Mouse (Mus musculus): ENCODE measurements around the gene Txndc11. TPM values are rescaled to one million over a fixed set of nuclear protein-coding genes. Genes with fewer than 3 reads are reported as not detected.
A peak's percentile ranks its signal among the peaks of the same experiment; 100 is the strongest.

Txndc11 gene
- polyA plus RNA-seq, 1 experiment from 2014 or later = 31.6 TPM

DNA sequence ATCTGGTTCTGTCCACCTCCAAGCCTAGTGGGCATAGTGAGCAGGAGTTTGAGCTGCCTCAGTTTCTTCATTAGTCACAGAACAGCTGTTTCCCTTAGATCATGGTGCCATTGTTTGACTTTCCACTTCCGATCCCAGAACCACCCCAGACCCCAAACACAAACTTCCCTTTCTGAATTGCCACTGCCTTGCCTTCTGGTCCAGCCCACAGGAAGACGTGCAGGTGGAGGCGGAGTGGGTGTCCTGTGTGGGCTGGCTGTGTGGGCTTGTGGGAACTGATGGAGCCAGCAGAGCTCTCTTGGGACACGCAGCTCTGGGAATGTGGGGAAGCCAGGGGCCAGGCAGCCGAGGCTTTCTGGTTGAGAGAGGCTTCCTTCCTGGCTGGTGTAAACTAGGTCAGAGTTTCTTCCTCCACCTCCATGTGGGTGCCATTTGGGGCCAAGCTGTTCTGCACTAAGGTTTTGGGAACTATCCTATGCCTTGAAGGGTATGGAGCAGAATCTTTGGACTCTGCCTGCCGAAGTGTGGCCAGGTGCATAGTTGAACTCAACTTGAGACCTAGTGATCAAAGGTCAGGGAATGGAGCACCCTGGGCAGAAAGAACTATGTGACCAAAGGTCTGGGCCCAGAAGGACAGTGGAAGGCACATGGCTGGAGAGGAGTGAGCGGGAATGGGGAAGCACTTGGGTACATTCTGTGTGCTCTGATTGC lies 64.6 kb downstream of the Txndc11 start:
- Histone ChIP-seq H3K36me3 (ENCODE audit: control insufficient read depth, insufficient read depth, low read length) (peaks cover 6% of the 10 kb centered on the region), H3K4me3 (ENCODE audit: low read length) (no peak overlapping the region), H3K27ac (ENCODE audit: low read length) (peak overlapping the region; percentile 34; the same call in 1 of the 2 replicates), H3K9ac (ENCODE audit: low read depth, low read length) (no peak overlapping the region), H3K27me3 (replicated peaks; ENCODE audit: control insufficient read depth, insufficient read depth, low read length) (no peaks in the 10 kb centered on the region), H3K9me3 (ENCODE audit: control insufficient read depth, low read length) (no peaks in the 10 kb centered on the region), H3K4me1 (ENCODE audit: control insufficient read depth, insufficient read depth, low read length) (peaks cover 28% of the 10 kb centered on the region), H3K4me2 (ENCODE audit: low read depth, low read length) (0 out of 2 replicates have a peak overlapping the region, but pooled peaks have one; percentile 2)
- WGBS = 56% methylated on average over 7 of the region's 7 CpGs
- ATAC-seq = no peak

GRCm38 (mm10) chr16:11069271-11069670 lies 65.2 kb downstream of the Txndc11 start:
- Histone ChIP-seq H3K36me3 (ENCODE audit: control insufficient read depth, insufficient read depth, low read length) (peaks cover 3% of the 10 kb centered on the region), H3K27me3 (replicated peaks; ENCODE audit: control insufficient read depth, insufficient read depth, low read length) (no peaks in the 10 kb centered on the region), H3K4me1 (ENCODE audit: control insufficient read depth, insufficient read depth, low read length) (peaks cover 28% of the 10 kb centered on the region), H3K9ac (ENCODE audit: low read depth, low read length) (no peak overlapping the region), H3K27ac (ENCODE audit: low read length) (0 out of 2 replicates have a peak overlapping the region, but pooled peaks have one; percentile 15), H3K4me3 (ENCODE audit: low read length) (no peak overlapping the region), H3K9me3 (ENCODE audit: control insufficient read depth, low read length) (no peaks in the 10 kb centered on the region), H3K4me2 (ENCODE audit: low read depth, low read length) (0 out of 2 replicates have a peak overlapping the region, but pooled peaks have one; percentile 4)
- WGBS = 58% methylated on average over 6 of the region's 6 CpGs
- ATAC-seq = no peak

DNA sequence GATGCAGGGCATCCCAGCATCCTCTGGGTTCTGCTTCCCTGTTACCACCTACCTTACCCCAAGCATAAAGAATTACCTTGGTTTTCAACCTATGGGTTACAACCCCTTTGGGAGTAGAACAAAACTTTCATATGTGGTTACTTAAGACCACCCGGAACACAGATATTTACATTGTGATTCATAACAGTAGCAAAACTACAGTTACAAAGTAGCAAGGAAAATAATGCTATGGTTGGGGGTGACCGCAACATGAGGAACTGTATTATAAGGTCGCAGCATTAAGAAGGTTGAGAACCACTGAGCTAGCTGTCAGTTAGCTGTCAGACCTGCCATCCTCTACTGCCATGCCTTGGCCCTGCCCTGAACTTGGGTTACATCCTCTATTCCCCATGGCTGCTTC lies 65.8 kb downstream of the Txndc11 start:
- no peaks in the 10 kb centered on the region; the same call in 1 of the 2 replicates for H3K36me3 ChIP-seq (ENCODE audit: control insufficient read depth, insufficient read depth, low read length)
- no peaks in the 10 kb centered on the region for H3K27me3 ChIP-seq (replicated peaks; ENCODE audit: control insufficient read depth, insufficient read depth, low read length)
- H3K9ac ChIP-seq (ENCODE audit: low read depth, low read length) = no peak overlapping the region
- H3K4me3 ChIP-seq (ENCODE audit: low read length) = no peak overlapping the region
- no peaks in the 10 kb centered on the region for H3K9me3 ChIP-seq (ENCODE audit: control insufficient read depth, low read length)
- H3K27ac ChIP-seq (ENCODE audit: low read length) = 0 out of 2 replicates have a peak overlapping the region, but pooled peaks have one; percentile 15
- no peak for ATAC-seq
- H3K4me1 ChIP-seq (ENCODE audit: control insufficient read depth, insufficient read depth, low read length) = peaks cover 28% of the 10 kb centered on the region
- WGBS = 93% methylated on average over 3 of the region's 3 CpGs
- 0 out of 2 replicates have a peak overlapping the region, but pooled peaks have one; percentile 4 for H3K4me2 ChIP-seq (ENCODE audit: low read depth, low read length)

DNA sequence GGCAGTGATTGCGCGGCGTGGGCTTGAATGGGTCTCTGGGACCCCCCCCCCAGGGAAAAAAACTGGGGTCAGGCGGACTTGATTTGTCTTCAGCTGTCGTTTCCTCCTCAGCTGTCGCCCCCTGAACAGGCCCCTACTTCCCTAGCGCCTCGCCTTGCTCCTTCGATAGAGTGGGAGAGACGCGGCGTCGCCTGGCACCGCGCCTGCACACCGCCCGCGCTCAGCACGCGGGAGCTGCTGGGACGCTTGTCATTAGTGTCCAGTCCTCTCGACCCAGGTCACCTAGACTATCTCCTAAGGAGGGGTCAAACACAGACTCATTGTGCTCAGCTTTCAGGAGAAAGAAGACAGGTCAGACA lies 67.6 kb downstream of the Txndc11 start:
- Histone ChIP-seq H3K27ac (ENCODE audit: low read length) (peak overlapping the region; percentile 85), H3K9ac (ENCODE audit: low read depth, low read length) (peak overlapping the region; percentile 88), H3K4me2 (ENCODE audit: low read depth, low read length) (peak overlapping the region; percentile 72), H3K9me3 (ENCODE audit: control insufficient read depth, low read length) (no peaks in the 10 kb centered on the region), H3K27me3 (replicated peaks; ENCODE audit: control insufficient read depth, insufficient read depth, low read length) (no peaks in the 10 kb centered on the region), H3K36me3 (ENCODE audit: control insufficient read depth, insufficient read depth, low read length) (no peaks in the 10 kb centered on the region), H3K4me1 (ENCODE audit: control insufficient read depth, insufficient read depth, low read length) (peaks cover 38% of the 10 kb centered on the region), H3K4me3 (ENCODE audit: low read length) (peak overlapping the region; percentile 80)
- WGBS = under 1% methylated on average over 22 of the region's 22 CpGs
- peak; percentile 24; the same call in 1 of the 2 replicates for ATAC-seq

DNA sequence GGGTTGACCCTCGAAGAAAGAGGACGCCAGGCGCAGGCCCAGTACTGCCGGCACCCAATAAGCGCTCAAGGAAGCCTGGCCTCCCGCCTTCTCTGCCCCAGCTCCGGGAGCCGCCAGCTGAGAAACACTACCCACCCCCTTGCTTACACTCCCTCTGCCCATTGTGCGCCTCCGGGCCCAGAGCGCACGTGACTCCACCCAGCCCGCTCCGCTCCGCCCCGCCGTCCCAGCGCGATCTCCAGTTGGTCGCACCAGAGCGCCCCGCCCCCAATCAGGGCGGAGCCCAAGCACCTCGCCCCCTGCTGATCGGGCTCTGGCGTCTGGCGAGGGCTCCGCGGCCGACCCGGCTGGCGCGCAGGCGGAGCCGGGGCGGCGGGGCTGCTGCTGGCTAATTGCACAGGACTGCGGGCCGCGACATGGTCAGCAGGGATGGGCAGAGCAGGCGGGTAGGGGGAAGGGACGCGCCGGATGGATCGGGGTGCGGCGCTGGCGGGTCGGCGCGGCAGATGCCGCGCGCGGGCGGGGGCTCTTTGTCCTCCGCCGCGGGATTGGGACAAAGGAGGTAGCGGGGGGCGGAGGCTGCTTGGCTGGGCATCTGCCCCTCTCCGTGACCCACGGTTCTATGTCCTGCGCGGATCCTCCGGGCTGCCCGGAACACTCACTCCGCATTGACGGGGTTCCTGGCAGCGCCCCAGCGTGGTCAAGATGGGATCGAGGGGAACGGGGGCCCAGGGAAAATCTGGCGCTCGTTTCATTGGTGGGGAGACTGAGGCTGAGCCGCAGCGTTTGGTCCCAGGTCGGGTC lies 68.2 kb downstream of the Txndc11 start, which contains the start of gene Litaf:
Litaf (minus strand) TSS at position 129 of the 804 bp plus-strand sequence.
- WGBS = under 1% methylated on average over 76 of the region's 78 CpGs
- no peaks in the 10 kb centered on the region for H3K27me3 ChIP-seq (replicated peaks; ENCODE audit: control insufficient read depth, insufficient read depth, low read length)

GRCm38 (mm10) chr16:11065431-11065830 lies 69.0 kb downstream of the Txndc11 start:
- Histone ChIP-seq H3K27ac (ENCODE audit: low read length) (0 out of 2 replicates have a peak overlapping the region, but pooled peaks have one; percentile 31), H3K9ac (ENCODE audit: low read depth, low read length) (peak overlapping the region; percentile 52), H3K27me3 (replicated peaks; ENCODE audit: control insufficient read depth, insufficient read depth, low read length) (no peaks in the 10 kb centered on the region), H3K4me1 (ENCODE audit: control insufficient read depth, insufficient read depth, low read length) (peaks cover 38% of the 10 kb centered on the region), H3K4me2 (ENCODE audit: low read depth, low read length) (peak overlapping the region; percentile 59), H3K4me3 (ENCODE audit: low read length) (peak overlapping the region; percentile 80), H3K9me3 (ENCODE audit: control insufficient read depth, low read length) (no peaks in the 10 kb centered on the region), H3K36me3 (ENCODE audit: control insufficient read depth, insufficient read depth, low read length) (no peaks in the 10 kb centered on the region)
- 0 out of 2 replicates have a peak, but pooled peaks have one; percentile 3 for ATAC-seq
- 67% methylated on average over 5 of the region's 5 CpGs for WGBS

More for the DNA sequence above, 68.2 kb downstream of the Txndc11 start, which contains the start of gene Litaf:
- Histone ChIP-seq H3K9ac (ENCODE audit: low read depth, low read length) (peak within 1 kb of the TSS; percentile 88), H3K36me3 (ENCODE audit: control insufficient read depth, insufficient read depth, low read length) (no peaks in the 10 kb centered on the region), H3K27ac (ENCODE audit: low read length) (peak within 1 kb of the TSS; percentile 85), H3K4me1 (ENCODE audit: control insufficient read depth, insufficient read depth, low read length) (peaks cover 38% of the 10 kb centered on the region), H3K9me3 (ENCODE audit: control insufficient read depth, low read length) (no peaks in the 10 kb centered on the region), H3K4me3 (ENCODE audit: low read length) (peak within 1 kb of the TSS; percentile 80), H3K4me2 (ENCODE audit: low read depth, low read length) (peak within 1 kb of the TSS; percentile 72)
- peak; percentile 97 for ATAC-seq

- Histone ChIP-seq H3K27me3 (replicated peaks; ENCODE audit: control insufficient read depth, insufficient read depth, low read length) (no peaks in the 10 kb centered on the region), H3K4me1 (ENCODE audit: control insufficient read depth, insufficient read depth, low read length) (peaks cover 31% of the 10 kb centered on the region), H3K36me3 (ENCODE audit: control insufficient read depth, insufficient read depth, low read length) (no peaks in the 10 kb centered on the region), H3K4me3 (ENCODE audit: low read length) (no peak overlapping the region), H3K4me2 (ENCODE audit: low read depth, low read length) (no peak overlapping the region), H3K27ac (ENCODE audit: low read length) (no peak overlapping the region), H3K9ac (ENCODE audit: low read depth, low read length) (no peak overlapping the region), H3K9me3 (ENCODE audit: control insufficient read depth, low read length) (no peaks in the 10 kb centered on the region)
- WGBS = 88% methylated on average over 6 of the region's 6 CpGs
- ATAC-seq = no peak
These were observed 69.7 kb downstream of the Txndc11 start for GRCm38 (mm10) chr16:11064742-11065141.

DNA sequence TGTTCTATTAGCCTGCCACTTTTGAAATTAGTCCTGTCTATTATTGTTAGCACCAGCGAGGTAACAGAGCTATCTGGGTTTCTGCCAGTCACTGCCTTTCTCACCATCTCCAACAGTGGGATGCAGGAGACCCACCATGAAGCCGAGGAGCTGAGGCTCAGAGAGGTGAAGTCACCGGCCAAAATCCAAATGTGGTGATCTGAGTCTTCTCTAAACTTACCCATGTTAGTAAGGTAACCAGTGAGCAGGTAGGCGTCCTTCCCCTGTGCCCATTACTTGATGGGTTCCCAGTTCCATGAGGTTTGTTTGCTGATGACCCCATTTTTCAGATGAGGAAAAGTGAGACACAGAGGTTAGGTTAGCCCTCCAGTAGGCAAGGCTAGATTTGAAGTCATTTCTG lies 70.1 kb downstream of the Txndc11 start:
- Histone ChIP-seq H3K9ac (ENCODE audit: low read depth, low read length) (no peak overlapping the region), H3K27ac (ENCODE audit: low read length) (no peak overlapping the region), H3K4me3 (ENCODE audit: low read length) (no peak overlapping the region), H3K4me1 (ENCODE audit: control insufficient read depth, insufficient read depth, low read length) (peaks cover 27% of the 10 kb centered on the region), H3K4me2 (ENCODE audit: low read depth, low read length) (no peak overlapping the region), H3K36me3 (ENCODE audit: control insufficient read depth, insufficient read depth, low read length) (no peaks in the 10 kb centered on the region), H3K9me3 (ENCODE audit: control insufficient read depth, low read length) (no peaks in the 10 kb centered on the region), H3K27me3 (replicated peaks; ENCODE audit: control insufficient read depth, insufficient read depth, low read length) (no peaks in the 10 kb centered on the region)
- 92% methylated on average over 4 of the region's 4 CpGs for WGBS
- no peak for ATAC-seq
